Mouse (Mus musculus): ENCODE results near the gene Tbc1d10a. TPM values are rescaled to one million over a fixed set of nuclear protein-coding genes. Genes with fewer than 3 reads are reported as not detected.

Gene Tbc1d10a
- polyA plus RNA-seq, 1 experiment: 18.8 TPM

DNA sequence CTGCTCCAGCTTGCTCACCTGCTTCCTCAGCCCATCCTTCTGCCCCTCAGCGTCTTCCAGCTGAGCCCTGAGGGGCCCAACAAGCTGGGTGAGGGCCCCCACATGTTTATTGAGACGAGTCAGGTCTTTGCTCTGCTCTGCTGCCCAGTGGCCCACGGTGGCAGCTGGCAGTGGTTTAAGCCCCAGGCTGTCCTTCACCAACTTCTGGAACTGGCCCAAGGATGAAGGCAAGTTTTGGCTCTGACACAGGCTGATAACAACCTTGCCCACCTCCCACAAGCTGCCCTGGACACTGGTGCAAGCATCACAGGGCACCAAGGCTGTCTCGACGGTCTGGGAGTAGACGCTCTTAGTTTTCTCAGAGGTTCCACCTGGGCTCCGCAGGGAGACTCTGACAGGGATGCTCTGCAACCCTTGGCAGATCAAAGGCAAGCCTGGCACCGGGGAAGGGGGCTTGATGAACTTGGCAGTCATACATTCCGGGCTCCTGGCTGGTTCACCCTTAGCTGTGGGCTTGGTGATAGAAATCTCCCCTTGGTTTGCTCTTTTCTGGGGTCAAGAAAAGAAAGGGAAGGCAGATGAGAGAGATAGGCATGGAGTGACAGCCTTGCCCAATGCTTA is 37.9 kb upstream of the Tbc1d10a start:
- Histone ChIP-seq H3K27me3 (ENCODE audit: control insufficient read depth, insufficient read depth, insufficient read length) (no peaks in the 10 kb centered on the region), H3K36me3 (ENCODE audit: control insufficient read depth, insufficient read depth) (no peaks in the 10 kb centered on the region), H3K79me2 (ENCODE audit: control insufficient read depth, insufficient read depth) (no peaks in the 10 kb centered on the region), H3K4me3 (no peak overlapping the region), H3K4me2 (ENCODE audit: low read depth) (no peak overlapping the region), H3ac (ENCODE audit: control insufficient read depth, insufficient read length) (no peak overlapping the region)
- TF ChIP-seq POLR2AphosphoS2 (IDR thresholded peaks at IDR 0.05; ENCODE audit: insufficient read length, low read depth): no peak
- no peak for TF ChIP-seq TCF3 (IDR thresholded peaks at IDR 0.05; ENCODE audit: insufficient read length, low read depth)
- no peak for TF ChIP-seq E2F4 (IDR thresholded peaks at IDR 0.05; ENCODE audit: insufficient read depth)
- no peak for TF ChIP-seq REST (IDR thresholded peaks at IDR 0.05; ENCODE audit: insufficient read depth, insufficient read length)
- TF ChIP-seq POLR2A (IDR thresholded peaks at IDR 0.05; ENCODE audit: insufficient read length, low read depth): no peak
- no peak for TF ChIP-seq MAX (IDR thresholded peaks at IDR 0.05; ENCODE audit: low read depth)
- no peak for TF ChIP-seq TCF12 (IDR thresholded peaks at IDR 0.05; ENCODE audit: insufficient read depth, poor library complexity, severe bottlenecking)
- no peak for TF ChIP-seq MYOG (IDR thresholded peaks at IDR 0.05; ENCODE audit: control insufficient read depth in 1 of 3, insufficient read depth in 1 of 3, insufficient read length in 2 of 3, low read depth in 2 of 3)
- TF ChIP-seq CEBPB (IDR thresholded peaks at IDR 0.05; ENCODE audit: insufficient read depth, poor library complexity, severe bottlenecking): no peak
- TF ChIP-seq USF1 (IDR thresholded peaks at IDR 0.05; ENCODE audit: low read depth): no peak
- no peak for TF ChIP-seq MYOD1 (IDR thresholded peaks at IDR 0.05; ENCODE audit: control insufficient read depth in 1 of 3, insufficient read length in 2 of 3, low read depth in 2 of 3)
- no peak for TF ChIP-seq SRF (IDR thresholded peaks at IDR 0.05; ENCODE audit: control insufficient read depth, insufficient read length, low read depth)

- Histone ChIP-seq H3K4me3 (no peak overlapping the region), H3K36me3 (ENCODE audit: control insufficient read depth, insufficient read depth) (no peaks in the 10 kb centered on the region), H3K27me3 (ENCODE audit: control insufficient read depth, insufficient read depth, insufficient read length) (no peaks in the 10 kb centered on the region), H3K79me2 (ENCODE audit: control insufficient read depth, insufficient read depth) (no peaks in the 10 kb centered on the region), H3K4me2 (ENCODE audit: low read depth) (no peak overlapping the region), H3ac (ENCODE audit: control insufficient read depth, insufficient read length) (no peak overlapping the region)
- TF ChIP-seq SRF (IDR thresholded peaks at IDR 0.05; ENCODE audit: control insufficient read depth, insufficient read length, low read depth) (no peak), TCF3 (IDR thresholded peaks at IDR 0.05; ENCODE audit: insufficient read length, low read depth) (no peak), POLR2A (IDR thresholded peaks at IDR 0.05; ENCODE audit: insufficient read length, low read depth) (no peak)
Observed at GRCm38 (mm10) chr11:4149886-4150285, 36.7 kb upstream of the Tbc1d10a start.

DNA sequence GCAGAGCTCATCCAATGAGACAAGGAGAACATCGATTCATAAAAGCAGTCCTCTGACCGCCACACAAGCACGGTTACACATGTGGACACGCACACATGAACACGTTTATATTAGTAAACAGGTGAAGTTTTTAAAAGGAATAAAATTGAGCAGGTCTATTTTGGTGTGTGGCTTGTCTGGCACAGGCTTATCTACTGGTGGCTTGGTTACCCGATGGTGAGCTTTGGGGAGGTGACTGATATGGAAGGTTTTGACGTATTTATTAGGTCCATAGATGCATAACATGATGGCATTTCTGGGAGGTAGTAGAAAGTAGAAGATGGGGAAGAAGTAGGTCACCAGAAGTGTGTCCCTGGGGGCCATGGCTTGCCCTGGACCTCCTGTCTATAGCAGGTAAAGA is 32.9 kb upstream of the Tbc1d10a start:
- no peak overlapping the region for H3ac ChIP-seq (ENCODE audit: control insufficient read depth, insufficient read length)
- H3K79me2 ChIP-seq (ENCODE audit: control insufficient read depth, insufficient read depth): no peaks in the 10 kb centered on the region
- no peak overlapping the region for H3K4me3 ChIP-seq
- TF ChIP-seq SRF (IDR thresholded peaks at IDR 0.05; ENCODE audit: control insufficient read depth, insufficient read length, low read depth) (no peak), TCF3 (IDR thresholded peaks at IDR 0.05; ENCODE audit: insufficient read length, low read depth) (no peak), REST (IDR thresholded peaks at IDR 0.05; ENCODE audit: insufficient read depth, insufficient read length) (no peak), POLR2AphosphoS2 (IDR thresholded peaks at IDR 0.05; ENCODE audit: insufficient read length, low read depth) (no peak), MYOG (IDR thresholded peaks at IDR 0.05; ENCODE audit: control insufficient read depth in 1 of 3, insufficient read depth in 1 of 3, insufficient read length in 2 of 3, low read depth in 2 of 3) (no peak), MYOD1 (IDR thresholded peaks at IDR 0.05; ENCODE audit: control insufficient read depth in 1 of 3, insufficient read length in 2 of 3, low read depth in 2 of 3) (no peak), CEBPB (IDR thresholded peaks at IDR 0.05; ENCODE audit: insufficient read depth, poor library complexity, severe bottlenecking) (no peak), E2F4 (IDR thresholded peaks at IDR 0.05; ENCODE audit: insufficient read depth) (no peak), TCF12 (IDR thresholded peaks at IDR 0.05; ENCODE audit: insufficient read depth, poor library complexity, severe bottlenecking) (no peak), MAX (IDR thresholded peaks at IDR 0.05; ENCODE audit: low read depth) (no peak), POLR2A (IDR thresholded peaks at IDR 0.05; ENCODE audit: insufficient read length, low read depth) (no peak), USF1 (IDR thresholded peaks at IDR 0.05; ENCODE audit: low read depth) (no peak)
- no peaks in the 10 kb centered on the region for H3K36me3 ChIP-seq (ENCODE audit: control insufficient read depth, insufficient read depth)
- H3K27me3 ChIP-seq (ENCODE audit: control insufficient read depth, insufficient read depth, insufficient read length): no peaks in the 10 kb centered on the region
- H3K4me2 ChIP-seq (ENCODE audit: low read depth): no peak overlapping the region

DNA sequence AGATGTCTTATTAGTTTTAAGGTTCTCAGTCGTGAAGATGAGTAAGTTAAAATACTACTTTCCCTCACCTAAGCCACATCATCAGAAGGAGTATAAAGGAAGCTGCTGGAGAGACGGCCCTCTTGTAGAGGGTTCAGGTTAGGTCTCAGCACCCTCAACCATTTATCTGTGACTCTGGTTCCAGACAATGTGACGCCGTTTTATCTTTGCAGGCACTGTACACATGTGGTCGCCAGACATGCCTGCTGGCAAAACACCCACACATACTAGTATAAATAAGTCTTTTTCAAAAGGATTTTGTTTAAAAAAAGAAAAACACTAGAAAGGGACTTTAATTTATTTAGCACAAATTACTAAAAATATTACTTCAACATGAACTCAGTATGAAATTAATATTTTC is 30.9 kb upstream of the Tbc1d10a start:
- no peak for TF ChIP-seq MAX (IDR thresholded peaks at IDR 0.05; ENCODE audit: low read depth)
- TF ChIP-seq USF1 (IDR thresholded peaks at IDR 0.05; ENCODE audit: low read depth): no peak
- no peak for TF ChIP-seq TCF3 (IDR thresholded peaks at IDR 0.05; ENCODE audit: insufficient read length, low read depth)
- TF ChIP-seq REST (IDR thresholded peaks at IDR 0.05; ENCODE audit: insufficient read depth, insufficient read length): no peak
- no peak for TF ChIP-seq MYOD1 (IDR thresholded peaks at IDR 0.05; ENCODE audit: control insufficient read depth in 1 of 3, insufficient read length in 2 of 3, low read depth in 2 of 3)
- no peak for TF ChIP-seq MYOG (IDR thresholded peaks at IDR 0.05; ENCODE audit: control insufficient read depth in 1 of 3, insufficient read depth in 1 of 3, insufficient read length in 2 of 3, low read depth in 2 of 3)
- TF ChIP-seq POLR2AphosphoS2 (IDR thresholded peaks at IDR 0.05; ENCODE audit: insufficient read length, low read depth): no peak
- TF ChIP-seq TCF12 (IDR thresholded peaks at IDR 0.05; ENCODE audit: insufficient read depth, poor library complexity, severe bottlenecking): no peak
- TF ChIP-seq POLR2A (IDR thresholded peaks at IDR 0.05; ENCODE audit: insufficient read length, low read depth): no peak
- no peak for TF ChIP-seq SRF (IDR thresholded peaks at IDR 0.05; ENCODE audit: control insufficient read depth, insufficient read length, low read depth)
- no peak for TF ChIP-seq E2F4 (IDR thresholded peaks at IDR 0.05; ENCODE audit: insufficient read depth)
- TF ChIP-seq CEBPB (IDR thresholded peaks at IDR 0.05; ENCODE audit: insufficient read depth, poor library complexity, severe bottlenecking): no peak
- Histone ChIP-seq H3K79me2 (ENCODE audit: control insufficient read depth, insufficient read depth) (peaks cover 3% of the 10 kb centered on the region), H3ac (ENCODE audit: control insufficient read depth, insufficient read length) (no peak overlapping the region), H3K27me3 (ENCODE audit: control insufficient read depth, insufficient read depth, insufficient read length) (no peaks in the 10 kb centered on the region), H3K36me3 (ENCODE audit: control insufficient read depth, insufficient read depth) (no peaks in the 10 kb centered on the region), H3K4me2 (ENCODE audit: low read depth) (no peak overlapping the region), H3K4me3 (no peak overlapping the region)

- Histone ChIP-seq H3ac (ENCODE audit: control insufficient read depth, insufficient read length) (no peak overlapping the region), H3K4me2 (ENCODE audit: low read depth) (no peak overlapping the region), H3K36me3 (ENCODE audit: control insufficient read depth, insufficient read depth) (peaks cover 9% of the 10 kb centered on the region), H3K79me2 (ENCODE audit: control insufficient read depth, insufficient read depth) (peaks cover 33% of the 10 kb centered on the region), H3K27me3 (ENCODE audit: control insufficient read depth, insufficient read depth, insufficient read length) (no peaks in the 10 kb centered on the region), H3K4me3 (no peak overlapping the region)
- TF ChIP-seq POLR2AphosphoS2 (IDR thresholded peaks at IDR 0.05; ENCODE audit: insufficient read length, low read depth) (no peak), MYOD1 (IDR thresholded peaks at IDR 0.05; ENCODE audit: control insufficient read depth in 1 of 3, insufficient read length in 2 of 3, low read depth in 2 of 3) (no peak), MAX (IDR thresholded peaks at IDR 0.05; ENCODE audit: low read depth) (no peak), POLR2A (IDR thresholded peaks at IDR 0.05; ENCODE audit: insufficient read length, low read depth) (no peak), MYOG (IDR thresholded peaks at IDR 0.05; ENCODE audit: control insufficient read depth in 1 of 3, insufficient read depth in 1 of 3, insufficient read length in 2 of 3, low read depth in 2 of 3) (no peak), USF1 (IDR thresholded peaks at IDR 0.05; ENCODE audit: low read depth) (no peak), TCF12 (IDR thresholded peaks at IDR 0.05; ENCODE audit: insufficient read depth, poor library complexity, severe bottlenecking) (no peak)
Observed at GRCm38 (mm10) chr11:4158676-4159075, 27.9 kb upstream of the Tbc1d10a start.

Measured in myocyte (in vitro differentiated cells).